Mouse (Mus musculus) stomach, postnatal 0 days (tissue): ENCODE results near the gene Snip1. TPM values are rescaled to one million over a fixed set of nuclear protein-coding genes. Genes with fewer than 3 reads are reported as not detected.

Source experiments
- ATAC-seq: fragments of 200-750 bp; cut with Nextera tagmentation; 2 replicates; pipeline ENCODE4 v1.8.0; 2017; ENCODE audit not compliant: low FRiP score, low TSS enrichment
- DNase-seq: peaks from one replicate; pipeline ENCODE4 v3.0.0-alpha.2; 2016; ENCODE audit warnings: low spot score
- H3K27ac ChIP-seq: fragments of 300-500 bp; sonication (generic); replicated peaks from 2 replicates; pipeline ENCODE4 v1.5.1; 2014; ENCODE audit warnings: mild to moderate bottlenecking, control low read depth
- H3K27me3 ChIP-seq: fragments of 300-500 bp; sonication (generic); 2 replicates; pipeline ENCODE4 v1.6.1; 2014; ENCODE audit warnings: low read length; ENCODE audit not compliant: control insufficient read depth, insufficient read depth
- H3K36me3 ChIP-seq: fragments of 300-500 bp; sonication (generic); 2 replicates; pipeline ENCODE4 v1.6.1; 2014; ENCODE audit warnings: low read length, mixed read lengths; ENCODE audit not compliant: control insufficient read depth, insufficient read depth
- H3K4me1 ChIP-seq: fragments of 300-500 bp; sonication (generic); replicated peaks from 2 replicates; pipeline ENCODE4 v1.6.1; 2014; ENCODE audit warnings: antibody characterized with exemption; ENCODE audit not compliant: control insufficient read depth, insufficient read depth
- H3K4me2 ChIP-seq: fragments of 300-500 bp; sonication (generic); replicated peaks from 2 replicates; pipeline ENCODE4 v1.6.1; 2014; ENCODE audit warnings: low read depth, mild to moderate bottlenecking, control low read depth, moderate library complexity
- H3K4me3 ChIP-seq: fragments of 300-500 bp; sonication (generic); 2 replicates; pipeline ENCODE4 v1.5.1; 2014; ENCODE audit warnings: low read depth, low read length, control low read depth
- H3K9ac ChIP-seq: fragments of 300-500 bp; sonication (generic); 2 replicates; pipeline ENCODE4 v1.6.1; 2014; ENCODE audit warnings: mild to moderate bottlenecking, low read length, control low read depth, mixed read lengths
- H3K9me3 ChIP-seq: fragments of 300-500 bp; sonication (generic); 2 replicates; pipeline ENCODE4 v1.6.1; 2016; ENCODE audit warnings: low read length; ENCODE audit not compliant: control insufficient read depth
- CTCF ChIP-seq: IDR thresholded peaks from 2 replicates; pipeline ENCODE4 v1.5.1; 2016; ENCODE audit warnings: antibody characterized with exemption, low read depth, mild to moderate bottlenecking, moderate library complexity
- EP300 ChIP-seq: optimal IDR thresholded peaks from 2 replicates; pipeline ENCODE3; 2016; ENCODE audit warnings: antibody characterized with exemption
- WGBS: fragments of 180-500 bp; shearing (Covaris S2); extraction: QIAGEN DNeasy Blood & Tissue Kit; methylation state at CpG from one replicate; pipeline ENCODE4 v1.1.7; 2014; 5-methylcytosine and 5-hydroxymethylcytosine counted together
- polyA plus RNA-seq: library from polyadenylated mRNA; unstranded; fragments of >200 nt; fragmentation: Nextera tagmentation; extraction: Ambion mirVana; gene quantifications from 2 replicates; pipeline ENCODE4 v1.2.1, GENCODE M21; 2015

Snip1 gene
- polyA plus RNA-seq, 1 experiment from 2014 or later, result 13.0 TPM

GRCm38 (mm10) chr4:125085346-125085841, 18.9 kb downstream of the Snip1 start:
- peak; percentile 87 for DNase-seq
- 0% methylated on average over 33 of the region's 45 CpGs for WGBS
- Histone ChIP-seq H3K4me1 (0 out of 2 replicates have a peak, but pooled peaks cover 3% of the 10 kb centered on the region), H3K27me3 (no peaks in the 10 kb centered on the region), H3K36me3 (peaks cover 8% of the 10 kb centered on the region), H3K9ac (peak overlapping the region; percentile 89), H3K27ac (peak overlapping the region; percentile 98), H3K4me2 (peak overlapping the region; percentile 81), H3K4me3 (peak overlapping the region; percentile 83), H3K9me3 (no peaks in the 10 kb centered on the region)
- peak; percentile 96 for ATAC-seq
- TF ChIP-seq CTCF, result no peak
- TF ChIP-seq EP300, result no peak

GRCm38 (mm10) chr4:125093031-125093430, 26.6 kb downstream of the Snip1 start:
- 84% methylated on average over 5 of the region's 5 CpGs for WGBS
- DNase-seq, result no peak

GRCm38 (mm10) chr4:125096066-125096465, 29.6 kb downstream of the Snip1 start:
- H3K4me3 ChIP-seq, result no peak overlapping the region
- no peak overlapping the region for H3K9ac ChIP-seq
- no peak for ATAC-seq
- H3K36me3 ChIP-seq, result 0 out of 2 replicates have a peak, but pooled peaks cover 2% of the 10 kb centered on the region
- no peak overlapping the region for H3K27ac ChIP-seq
- H3K4me2 ChIP-seq, result no peak overlapping the region
- H3K27me3 ChIP-seq, result no peaks in the 10 kb centered on the region
- no peaks in the 10 kb centered on the region for H3K4me1 ChIP-seq
- no peaks in the 10 kb centered on the region for H3K9me3 ChIP-seq
- 75% methylated on average over 5 of the region's 5 CpGs for WGBS
- no peak for DNase-seq
- TF ChIP-seq EP300 (no peak), CTCF (no peak)

More at GRCm38 (mm10) chr4:125093031-125093430, 26.6 kb downstream of the Snip1 start:
- Histone ChIP-seq H3K9ac (no peak overlapping the region), H3K4me2 (no peak overlapping the region), H3K9me3 (no peaks in the 10 kb centered on the region), H3K36me3 (peaks cover 13% of the 10 kb centered on the region), H3K4me3 (no peak overlapping the region), H3K4me1 (no peaks in the 10 kb centered on the region), H3K27ac (no peak overlapping the region), H3K27me3 (no peaks in the 10 kb centered on the region)
- TF ChIP-seq EP300 (no peak), CTCF (no peak)
- no peak for ATAC-seq

- Histone ChIP-seq H3K4me3 (no peak overlapping the region), H3K36me3 (0 out of 2 replicates have a peak, but pooled peaks cover 2% of the 10 kb centered on the region), H3K4me1 (no peaks in the 10 kb centered on the region), H3K9me3 (no peaks in the 10 kb centered on the region), H3K27ac (no peak overlapping the region), H3K4me2 (no peak overlapping the region), H3K27me3 (no peaks in the 10 kb centered on the region), H3K9ac (no peak overlapping the region)
- DNase-seq, result no peak
- TF ChIP-seq CTCF (no peak), EP300 (no peak)
- WGBS, result 84% methylated on average over 4 of the region's 4 CpGs
- no peak for ATAC-seq
These were observed 30.9 kb downstream of the Snip1 start for GRCm38 (mm10) chr4:125097412-125097811.

GRCm38 (mm10) chr4:125099458-125099857, 33.0 kb downstream of the Snip1 start:
- Histone ChIP-seq H3K9me3 (no peaks in the 10 kb centered on the region), H3K9ac (no peak overlapping the region), H3K4me3 (no peak overlapping the region), H3K36me3 (0 out of 2 replicates have a peak, but pooled peaks cover 2% of the 10 kb centered on the region), H3K27ac (no peak overlapping the region), H3K4me2 (no peak overlapping the region), H3K27me3 (no peaks in the 10 kb centered on the region), H3K4me1 (no peaks in the 10 kb centered on the region)
- 5% methylated on average over 8 of the region's 8 CpGs for WGBS
- ATAC-seq (peak; percentile 69), DNase-seq (peak; percentile 87)
- TF ChIP-seq EP300 (no peak), CTCF (peak; percentile 99)

- H3K4me2 ChIP-seq, result no peak overlapping the region
- WGBS, result 78% methylated on average over 13 of the region's 13 CpGs
- no peaks in the 10 kb centered on the region for H3K27me3 ChIP-seq
- H3K36me3 ChIP-seq, result no peaks in the 10 kb centered on the region
- H3K9ac ChIP-seq, result no peak overlapping the region
- no peaks in the 10 kb centered on the region for H3K9me3 ChIP-seq
- H3K4me3 ChIP-seq, result no peak overlapping the region
- no peak for DNase-seq
- H3K27ac ChIP-seq, result no peak overlapping the region
- ATAC-seq, result no peak
- TF ChIP-seq EP300 (no peak), CTCF (no peak)
- H3K4me1 ChIP-seq, result no peaks in the 10 kb centered on the region
These were observed 34.9 kb downstream of the Snip1 start for GRCm38 (mm10) chr4:125101334-125101733.
